Mouse (Mus musculus) heart, embryonic 10.5 days (tissue): ENCODE results near the gene Itgb3. TPM values are rescaled to one million over a fixed set of nuclear protein-coding genes. Genes with fewer than 3 reads are reported as not detected.

Experiments
- DNase-seq: peaks from one replicate; pipeline ENCODE4 v3.0.0-alpha.2; 2017; ENCODE audit warnings: low spot score
- H3K27ac ChIP-seq: fragments of 300-500 bp; sonication (generic); 2 replicates; pipeline ENCODE4 v1.5.1; 2016; ENCODE audit warnings: mild to moderate bottlenecking
- H3K27me3 ChIP-seq: fragments of 300-500 bp; sonication (generic); 2 replicates; pipeline ENCODE4 v1.6.1; 2016; ENCODE audit warnings: mild to moderate bottlenecking; ENCODE audit not compliant: poor library complexity, insufficient read depth, severe bottlenecking
- H3K36me3 ChIP-seq: fragments of 300-500 bp; sonication (generic); 2 replicates; pipeline ENCODE4 v1.6.1; 2016; ENCODE audit warnings: mild to moderate bottlenecking, moderate library complexity
- H3K4me1 ChIP-seq: fragments of 300-500 bp; sonication (generic); 2 replicates; pipeline ENCODE4 v1.6.1; 2016; ENCODE audit warnings: mild to moderate bottlenecking
- H3K4me3 ChIP-seq: fragments of 300-500 bp; sonication (generic); 2 replicates; pipeline ENCODE4 v1.5.1; 2016; ENCODE audit warnings: mild to moderate bottlenecking, moderate library complexity
- H3K9me3 ChIP-seq: fragments of 300-500 bp; sonication (generic); 2 replicates; pipeline ENCODE4 v1.6.1; 2016; ENCODE audit warnings: mild to moderate bottlenecking, moderate library complexity
- WGBS: fragments of 180-500 bp; shearing (Covaris S2); methylation state at CpG from one replicate; pipeline ENCODE4 v1.1.7; 2016; 5-methylcytosine and 5-hydroxymethylcytosine counted together
- polyA plus RNA-seq: library from polyadenylated mRNA; unstranded; fragments of >200 nt; fragmentation: Nextera tagmentation; extraction: Ambion mirVana; gene quantifications from 2 replicates; pipeline ENCODE4 v1.2.1, GENCODE M21; 2016

Gene Itgb3
- polyA plus RNA-seq, 1 experiment from 2014 or later: 9.1 TPM

DNA sequence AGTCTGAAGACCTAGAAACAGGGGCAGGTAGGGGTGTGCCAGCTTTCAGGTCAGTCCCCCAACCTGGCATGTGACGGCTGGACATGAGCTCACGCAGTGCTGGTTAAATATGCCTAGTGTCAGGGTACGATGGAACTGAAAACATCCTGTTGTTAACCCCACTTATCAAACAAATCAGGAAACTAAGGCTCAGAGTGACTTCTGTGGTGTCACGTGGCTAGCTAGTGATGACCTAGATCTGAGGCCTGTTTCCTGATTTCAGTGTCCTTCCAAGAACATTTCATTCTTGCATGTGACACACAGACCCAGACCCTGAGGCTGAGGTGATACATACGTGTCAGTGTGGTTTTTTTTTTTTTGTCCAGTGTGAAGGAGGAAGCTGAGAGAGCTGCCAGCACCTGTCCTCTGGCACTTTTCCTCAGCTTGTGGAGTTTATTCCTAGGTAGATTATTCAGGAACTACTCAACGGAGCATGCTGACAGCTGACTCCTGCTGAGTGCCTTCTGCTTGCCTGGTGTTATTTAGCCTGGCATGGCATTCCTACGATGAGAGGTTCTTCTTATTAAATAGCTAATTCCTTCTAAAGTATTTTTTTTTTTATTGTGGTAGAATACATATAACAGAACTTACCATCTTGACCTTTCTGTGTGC is 22.5 kb downstream of the Itgb3 start:
- H3K27ac ChIP-seq: no peak overlapping the region
- WGBS: 63% methylated on average over 7 of the region's 7 CpGs
- H3K4me3 ChIP-seq: no peak overlapping the region
- H3K27me3 ChIP-seq: no peaks in the 10 kb centered on the region
- DNase-seq: no peak
- peaks cover 17% of the 10 kb centered on the region for H3K4me1 ChIP-seq
- no peaks in the 10 kb centered on the region for H3K36me3 ChIP-seq
- no peaks in the 10 kb centered on the region for H3K9me3 ChIP-seq

DNA sequence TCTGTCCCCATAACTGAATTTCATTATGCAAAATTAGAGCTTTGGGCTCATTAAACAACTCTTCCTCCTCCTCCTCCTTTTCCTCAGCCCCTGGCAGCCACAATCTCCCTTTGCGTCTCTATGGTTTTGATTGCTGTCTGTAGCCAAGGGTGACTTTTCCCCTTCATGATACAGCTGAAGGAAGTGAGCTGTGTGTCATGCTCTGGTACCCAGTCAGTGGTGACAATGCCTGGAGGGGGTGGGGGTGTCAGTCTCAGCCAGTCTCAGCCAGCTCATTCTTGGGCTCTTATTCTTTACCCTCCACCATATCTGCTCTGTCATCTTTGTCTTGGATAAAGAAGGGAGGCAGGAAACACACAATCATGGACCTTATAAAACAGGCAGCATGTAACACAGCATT is 23.5 kb downstream of the Itgb3 start:
- Histone ChIP-seq H3K9me3 (no peaks in the 10 kb centered on the region), H3K4me1 (peaks cover 8% of the 10 kb centered on the region), H3K27me3 (no peaks in the 10 kb centered on the region), H3K4me3 (no peak overlapping the region), H3K27ac (no peak overlapping the region), H3K36me3 (no peaks in the 10 kb centered on the region)
- no peak for DNase-seq
- 62% methylated on average over 1 of the region's 1 CpGs for WGBS

- H3K27me3 ChIP-seq: no peaks in the 10 kb centered on the region
- H3K36me3 ChIP-seq: peaks cover 4% of the 10 kb centered on the region; the same call in 1 of the 2 replicates
- no peak overlapping the region for H3K27ac ChIP-seq
- no peaks in the 10 kb centered on the region for H3K4me1 ChIP-seq
- H3K4me3 ChIP-seq: no peak overlapping the region
- 94% methylated on average over 14 of the region's 14 CpGs for WGBS
- no peaks in the 10 kb centered on the region for H3K9me3 ChIP-seq
- DNase-seq: no peak
Measured at GRCm38 (mm10) chr11:104637010-104637409, 29.2 kb downstream of the Itgb3 start.

GRCm38 (mm10) chr11:104638006-104638405 is 30.2 kb downstream of the Itgb3 start:
- no peak for DNase-seq
- H3K4me1 ChIP-seq: no peaks in the 10 kb centered on the region
- peaks cover 4% of the 10 kb centered on the region; the same call in 1 of the 2 replicates for H3K36me3 ChIP-seq
- no peak overlapping the region for H3K27ac ChIP-seq
- H3K4me3 ChIP-seq: no peak overlapping the region
- no peaks in the 10 kb centered on the region for H3K9me3 ChIP-seq
- H3K27me3 ChIP-seq: no peaks in the 10 kb centered on the region
- 73% methylated on average over 5 of the region's 5 CpGs for WGBS

- no peaks in the 10 kb centered on the region for H3K9me3 ChIP-seq
- no peak for DNase-seq
- H3K4me3 ChIP-seq: no peak overlapping the region
- H3K27ac ChIP-seq: no peak overlapping the region
- no peaks in the 10 kb centered on the region for H3K27me3 ChIP-seq
- H3K4me1 ChIP-seq: no peaks in the 10 kb centered on the region
- 65% methylated on average over 2 of the region's 2 CpGs for WGBS
- peaks cover 9% of the 10 kb centered on the region; the same call in 1 of the 2 replicates for H3K36me3 ChIP-seq
Measured at GRCm38 (mm10) chr11:104638906-104639305, 31.1 kb downstream of the Itgb3 start.

DNA sequence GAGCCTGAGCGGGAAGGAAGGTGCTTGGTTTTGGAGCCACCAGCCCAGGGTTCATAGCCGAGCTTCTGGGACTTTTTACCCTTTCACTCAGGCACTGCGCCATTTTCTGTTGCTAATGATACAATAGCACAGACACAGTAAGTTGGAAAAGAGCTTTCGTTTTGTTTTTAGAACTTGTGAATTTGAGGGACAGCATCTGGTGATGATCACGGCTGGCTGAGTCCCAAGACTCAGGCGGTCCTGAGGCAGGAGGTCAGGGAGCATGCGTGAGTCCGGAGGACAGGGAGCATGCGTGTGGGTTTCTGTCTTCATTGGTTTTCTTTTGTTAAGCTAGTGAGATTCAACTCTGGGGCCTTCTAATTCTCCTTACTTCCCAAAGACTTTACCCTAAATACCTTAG is 31.8 kb downstream of the Itgb3 start:
- no peaks in the 10 kb centered on the region for H3K4me1 ChIP-seq
- no peak overlapping the region for H3K27ac ChIP-seq
- 91% methylated on average over 9 of the region's 9 CpGs for WGBS
- no peaks in the 10 kb centered on the region for H3K9me3 ChIP-seq
- DNase-seq: no peak
- no peak overlapping the region for H3K4me3 ChIP-seq
- no peaks in the 10 kb centered on the region for H3K27me3 ChIP-seq
- H3K36me3 ChIP-seq: peaks cover 9% of the 10 kb centered on the region; the same call in 1 of the 2 replicates

DNA sequence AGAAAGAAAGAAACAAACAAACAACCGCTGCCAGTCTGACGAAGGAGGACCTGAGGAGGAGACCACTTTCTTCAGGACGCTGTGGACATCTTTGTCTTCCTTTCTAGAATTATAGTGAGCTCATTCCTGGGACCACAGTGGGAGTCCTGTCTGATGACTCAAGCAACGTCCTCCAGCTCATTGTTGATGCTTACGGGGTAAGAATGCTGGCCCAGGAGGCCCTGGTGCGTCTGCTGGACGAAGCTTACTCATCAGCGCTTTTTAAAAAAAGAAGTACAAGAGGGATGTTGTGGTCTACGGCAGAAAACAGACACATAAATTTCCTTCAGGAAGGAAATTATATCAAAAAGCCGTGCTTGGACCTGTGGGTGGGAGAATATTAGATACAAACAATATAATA is 33.1 kb downstream of the Itgb3 start:
- Histone ChIP-seq H3K4me3 (no peak overlapping the region), H3K4me1 (no peaks in the 10 kb centered on the region), H3K27ac (no peak overlapping the region), H3K36me3 (peaks cover 9% of the 10 kb centered on the region; the same call in 1 of the 2 replicates), H3K9me3 (no peaks in the 10 kb centered on the region), H3K27me3 (no peaks in the 10 kb centered on the region)
- DNase-seq: no peak
- 83% methylated on average over 10 of the region's 10 CpGs for WGBS

DNA sequence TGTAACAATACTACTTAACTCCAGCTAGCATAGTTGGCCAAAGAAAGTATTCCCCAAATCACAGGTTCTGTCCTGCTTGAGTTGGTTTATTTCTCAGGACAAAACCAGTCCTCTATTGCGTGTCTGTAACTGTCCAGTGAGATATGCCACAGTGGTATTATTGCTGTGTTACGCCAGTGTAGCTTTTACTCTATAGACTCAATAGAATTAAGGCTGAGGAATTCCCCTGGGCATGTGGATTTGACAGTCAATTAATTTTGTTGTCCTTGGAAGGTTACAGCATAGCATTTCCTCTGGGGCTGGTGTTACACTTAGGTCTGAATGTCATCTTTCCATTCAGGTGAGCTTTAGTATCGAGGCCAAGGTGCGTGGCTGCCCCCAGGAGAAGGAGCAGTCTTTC is 35.4 kb downstream of the Itgb3 start:
- Histone ChIP-seq H3K27me3 (no peaks in the 10 kb centered on the region), H3K9me3 (no peaks in the 10 kb centered on the region), H3K27ac (no peak overlapping the region), H3K36me3 (peaks cover 5% of the 10 kb centered on the region; the same call in 1 of the 2 replicates), H3K4me1 (0 out of 2 replicates have a peak, but pooled peaks cover 5% of the 10 kb centered on the region), H3K4me3 (no peak overlapping the region)
- no peak for DNase-seq
- 83% methylated on average over 4 of the region's 4 CpGs for whole genome bisulfite sequencing

- WGBS: 89% methylated on average over 6 of the region's 6 CpGs
Measured at GRCm38 (mm10) chr11:104645402-104645801, 37.6 kb downstream of the Itgb3 start.

DNA sequence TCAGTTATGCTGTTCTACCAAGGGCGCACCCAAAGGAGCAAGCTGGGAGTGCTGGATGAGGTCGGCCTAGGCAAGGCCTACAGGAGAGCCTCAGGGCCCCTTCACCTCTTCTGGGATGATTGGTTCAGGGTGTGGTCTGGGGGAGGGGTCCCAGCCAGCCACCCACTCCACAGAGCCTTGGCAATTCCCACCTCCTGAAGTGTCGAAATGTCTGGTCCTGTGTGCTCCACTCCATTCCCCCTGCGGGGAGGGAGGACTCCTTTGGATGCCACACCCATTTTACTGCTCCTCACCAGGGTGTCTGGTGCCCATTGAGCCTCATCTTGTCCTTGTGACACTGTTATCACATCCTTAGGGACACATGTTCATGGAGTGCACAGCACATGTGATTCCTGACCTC is 38.4 kb downstream of the Itgb3 start:
- H3K36me3 ChIP-seq: peaks cover 5% of the 10 kb centered on the region; the same call in 1 of the 2 replicates
- H3K27ac ChIP-seq: no peak overlapping the region
- no peaks in the 10 kb centered on the region for H3K9me3 ChIP-seq
- H3K27me3 ChIP-seq: no peaks in the 10 kb centered on the region
- no peak for DNase-seq
- 63% methylated on average over 4 of the region's 4 CpGs for WGBS
- H3K4me3 ChIP-seq: no peak overlapping the region
- H3K4me1 ChIP-seq: 0 out of 2 replicates have a peak, but pooled peaks cover 5% of the 10 kb centered on the region

More at GRCm38 (mm10) chr11:104645402-104645801, 37.6 kb downstream of the Itgb3 start:
- H3K27me3 ChIP-seq: no peaks in the 10 kb centered on the region
- H3K27ac ChIP-seq: no peak overlapping the region
- peaks cover 5% of the 10 kb centered on the region; the same call in 1 of the 2 replicates for H3K36me3 ChIP-seq
- H3K4me1 ChIP-seq: 0 out of 2 replicates have a peak, but pooled peaks cover 5% of the 10 kb centered on the region
- H3K9me3 ChIP-seq: no peaks in the 10 kb centered on the region
- DNase-seq: no peak
- H3K4me3 ChIP-seq: no peak overlapping the region

DNA sequence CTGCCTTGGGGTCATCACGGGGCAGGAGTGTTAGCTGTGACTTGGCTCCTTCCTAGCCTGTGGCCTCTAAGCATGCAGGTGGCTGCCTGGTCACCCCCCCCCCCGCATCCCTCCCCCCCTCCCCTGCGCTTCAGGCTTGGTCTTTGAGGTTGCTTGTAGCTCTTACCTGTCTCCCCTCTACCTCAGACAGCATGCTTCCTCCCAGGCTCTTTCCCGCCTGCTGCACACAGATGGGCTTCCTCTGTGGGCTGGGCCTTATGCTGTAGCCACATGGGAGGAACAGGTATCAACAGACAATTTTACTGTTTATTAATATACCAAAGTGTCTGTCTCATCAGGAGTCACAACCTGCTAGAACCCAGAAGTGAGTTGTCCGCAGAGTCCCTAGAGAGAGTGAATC is 38.8 kb downstream of the Itgb3 start:
- Histone ChIP-seq H3K36me3 (peaks cover 5% of the 10 kb centered on the region; the same call in 1 of the 2 replicates), H3K27ac (no peak overlapping the region), H3K4me3 (no peak overlapping the region), H3K9me3 (no peaks in the 10 kb centered on the region), H3K4me1 (0 out of 2 replicates have a peak, but pooled peaks cover 5% of the 10 kb centered on the region), H3K27me3 (no peaks in the 10 kb centered on the region)
- DNase-seq: no peak
- 81% methylated on average over 4 of the region's 5 CpGs for whole genome bisulfite sequencing

- no peak for DNase-seq
- H3K27ac ChIP-seq: no peak overlapping the region
- no peaks in the 10 kb centered on the region for H3K9me3 ChIP-seq
- H3K36me3 ChIP-seq: peaks cover 5% of the 10 kb centered on the region; the same call in 1 of the 2 replicates
- H3K4me3 ChIP-seq: no peak overlapping the region
- no peaks in the 10 kb centered on the region for H3K27me3 ChIP-seq
- 0 out of 2 replicates have a peak, but pooled peaks cover 5% of the 10 kb centered on the region for H3K4me1 ChIP-seq
- 63% methylated on average over 8 of the region's 8 CpGs for WGBS
Measured at GRCm38 (mm10) chr11:104647188-104647867, 39.5 kb downstream of the Itgb3 start.

DNA sequence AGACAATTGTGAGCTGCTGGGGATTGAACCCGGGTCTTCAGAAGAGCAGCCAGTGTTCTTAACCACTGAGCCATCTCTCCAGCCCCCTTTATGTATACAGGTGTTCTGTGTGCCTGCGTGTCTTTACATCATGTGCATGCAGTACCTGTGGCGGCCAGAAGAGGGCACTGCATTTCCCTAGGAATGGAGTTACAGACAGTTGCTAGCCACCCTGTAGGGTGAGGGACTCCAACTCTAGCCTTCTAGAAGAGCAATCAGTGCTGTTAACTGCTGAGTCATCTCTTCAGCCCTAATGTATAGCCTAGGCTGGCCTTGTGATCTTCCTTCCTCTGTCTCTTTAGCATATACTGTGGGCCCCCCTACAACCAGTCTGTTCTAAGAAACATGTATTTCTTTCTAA is 40.8 kb downstream of the Itgb3 start:
- H3K9me3 ChIP-seq: no peaks in the 10 kb centered on the region
- no peak overlapping the region for H3K4me3 ChIP-seq
- WGBS: 47% methylated on average over 3 of the region's 3 CpGs
- H3K36me3 ChIP-seq: peaks cover 3% of the 10 kb centered on the region; the same call in 1 of the 2 replicates
- H3K4me1 ChIP-seq: 0 out of 2 replicates have a peak, but pooled peaks cover 5% of the 10 kb centered on the region
- no peaks in the 10 kb centered on the region for H3K27me3 ChIP-seq
- no peak overlapping the region for H3K27ac ChIP-seq
- DNase-seq: no peak
